Mouse (Mus musculus): Measurements from ENCODE around the gene Ifne.
A peak's percentile ranks its signal among the peaks of the same experiment; 100 is the strongest.

Ifne gene

GRCm38 (mm10) chr4:88880101-88880500, at the start of gene Ifne:
Gene Ifne (minus strand): TSS chr4:88880201.
- DNase-seq: no peak

- no peak for DNase-seq
Observed at GRCm38 (mm10) chr4:88928341-88929102, 48.5 kb upstream of the Ifne start.

GRCm38 (mm10) chr4:88927850-88928249, 47.8 kb upstream of the Ifne start:
- no peak for DNase-seq

GRCm38 (mm10) chr4:88926637-88927036, 46.6 kb upstream of the Ifne start:
- peak; percentile 50 for DNase-seq

GRCm38 (mm10) chr4:88926082-88926481, 46.1 kb upstream of the Ifne start:
- DNase-seq: no peak

GRCm38 (mm10) chr4:88925456-88925855, 45.5 kb upstream of the Ifne start:
- no peak for DNase-seq

GRCm38 (mm10) chr4:88921280-88921679, 41.3 kb upstream of the Ifne start:
- DNase-seq: no peak

GRCm38 (mm10) chr4:88917770-88918460, 37.9 kb upstream of the Ifne start:
- no peak for DNase-seq

- no peak for DNase-seq
Observed at GRCm38 (mm10) chr4:88916306-88916705, 36.3 kb upstream of the Ifne start.

GRCm38 (mm10) chr4:88913984-88914383, 34.0 kb upstream of the Ifne start:
- no peak for DNase-seq

GRCm38 (mm10) chr4:88912882-88913281, 32.9 kb upstream of the Ifne start:
- DNase-seq: no peak

GRCm38 (mm10) chr4:88912187-88912586, 32.2 kb upstream of the Ifne start:
- DNase-seq: no peak

GRCm38 (mm10) chr4:88909600-88910534, 29.9 kb upstream of the Ifne start:
- DNase-seq: no peak

- DNase-seq: no peak
Observed at GRCm38 (mm10) chr4:88893201-88893754, 13.3 kb upstream of the Ifne start.

GRCm38 (mm10) chr4:88888236-88888635, 8.2 kb upstream of the Ifne start:
- no peak for DNase-seq

- no peak for DNase-seq
Observed at GRCm38 (mm10) chr4:88878772-88879171, 1.2 kb downstream of the Ifne start.

GRCm38 (mm10) chr4:88878246-88878645, 1.8 kb downstream of the Ifne start:
- DNase-seq: peak; percentile 32

GRCm38 (mm10) chr4:88876520-88876919, 3.5 kb downstream of the Ifne start:
- no peak for DNase-seq

- no peak for DNase-seq
Observed at GRCm38 (mm10) chr4:88875435-88876095, 4.4 kb downstream of the Ifne start.

- DNase-seq: peak; percentile 59
Observed at GRCm38 (mm10) chr4:88872691-88873090, 7.3 kb downstream of the Ifne start.

GRCm38 (mm10) chr4:88867926-88868911, 11.8 kb downstream of the Ifne start:
- peak; percentile 33 for DNase-seq

Data from lung, postnatal 10 days (tissue).